Mouse (Mus musculus): ENCODE measurements around the gene Cpeb4.

DNA sequence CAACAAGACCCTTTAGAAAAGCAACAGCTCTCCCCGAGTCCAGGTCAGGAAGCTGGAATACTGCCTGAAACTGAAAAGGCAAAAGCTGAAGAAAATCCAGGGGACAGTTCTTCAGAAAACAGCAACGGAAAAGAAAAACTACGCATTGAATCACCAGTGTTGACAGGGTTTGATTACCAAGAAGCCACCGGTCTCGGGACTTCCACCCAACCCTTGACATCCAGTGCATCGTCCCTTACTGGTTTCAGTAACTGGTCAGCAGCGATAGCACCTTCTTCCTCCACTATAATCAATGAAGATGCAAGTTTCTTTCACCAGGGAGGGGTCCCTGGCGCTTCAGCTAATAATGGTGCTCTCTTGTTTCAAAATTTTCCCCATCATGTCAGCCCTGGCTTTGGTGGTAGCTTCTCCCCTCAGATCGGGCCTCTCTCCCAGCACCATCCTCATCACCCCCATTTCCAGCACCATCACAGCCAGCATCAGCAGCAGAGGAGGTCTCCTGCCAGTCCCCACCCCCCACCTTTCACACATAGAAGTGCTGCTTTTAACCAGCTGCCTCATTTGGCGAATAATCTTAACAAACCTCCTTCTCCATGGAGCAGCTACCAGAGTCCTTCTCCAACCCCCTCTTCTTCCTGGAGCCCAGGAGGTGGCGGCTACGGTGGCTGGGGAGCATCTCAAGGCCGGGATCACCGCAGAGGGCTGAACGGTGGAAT, 693 bp downstream of the Cpeb4 start:
- no peak for TF ChIP-seq GATA1 (IDR thresholded peaks at IDR 0.05; ENCODE audit: borderline replicate concordance, low read length)
- no peak for TF ChIP-seq FLI1 (IDR thresholded peaks at IDR 0.05; ENCODE audit: low read length)
